Mouse (Mus musculus): ENCODE measurements at regions not wholly inside any gene's neighbourhood (a gene's known extent, or its start where the extent isn't known, plus 50 kb on each side); places are given as distances from the start of the nearest gene placed in this dataset.

DNA sequence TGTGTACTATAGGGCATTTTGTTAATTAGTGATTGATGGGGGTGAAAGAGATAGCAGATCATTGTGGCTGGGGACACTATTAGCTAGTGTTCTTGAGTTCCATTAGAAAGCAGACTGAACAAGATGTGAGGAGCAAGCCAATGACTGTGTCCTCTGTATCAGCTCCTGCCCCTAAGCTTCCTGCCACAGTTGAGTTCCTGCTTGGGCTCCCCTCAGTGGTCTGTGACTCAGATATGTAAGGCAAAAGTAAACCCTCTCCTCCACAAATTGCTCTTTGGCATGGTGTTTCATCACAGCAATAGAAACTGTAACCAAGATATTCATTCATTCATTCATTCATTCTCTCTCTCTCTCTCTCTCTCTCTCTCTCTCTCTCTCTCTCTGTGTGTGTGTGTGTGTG, 169.7 kb upstream of the Rasa1 start:
- TF ChIP-seq JUND (IDR thresholded peaks at IDR 0.05; ENCODE audit: low read depth, low read length): no peak
- TF ChIP-seq USF1 (IDR thresholded peaks at IDR 0.05; ENCODE audit: low read depth, low read length): no peak
- no peak for TF ChIP-seq POLR2A (IDR thresholded peaks at IDR 0.05; ENCODE audit: control insufficient read depth in 1 of 2, insufficient read depth in 1 of 2, low read depth in 1 of 2, low read length in 2 of 2, poor library complexity in 1 of 2)
- TF ChIP-seq CTCF (IDR thresholded peaks at IDR 0.05 in 2 of 3, conservative IDR thresholded peaks at IDR 0.05 in 1 of 3; ENCODE audit: control insufficient read depth in 1 of 3, insufficient read depth in 1 of 3, low read depth in 2 of 3, low read length in 3 of 3, poor library complexity in 1 of 3, severe bottlenecking in 1 of 3): no peak
- no peak for TF ChIP-seq CHD2 (IDR thresholded peaks at IDR 0.05; ENCODE audit: low read length)
- no peak for TF ChIP-seq E2F4 (IDR thresholded peaks at IDR 0.05; ENCODE audit: borderline replicate concordance, low read depth, low read length)
- TF ChIP-seq KAT2A (conservative IDR thresholded peaks at IDR 0.05; ENCODE audit: low read depth, low read length): no peak
- no peak for TF ChIP-seq POLR2AphosphoS2 (IDR thresholded peaks at IDR 0.05; ENCODE audit: low read length)
- TF ChIP-seq MYC (IDR thresholded peaks at IDR 0.05; ENCODE audit: low read depth, low read length): no peak
- TF ChIP-seq TCF12 (IDR thresholded peaks at IDR 0.05; ENCODE audit: low read depth, low read length): no peak
- TF ChIP-seq ELF1 (IDR thresholded peaks at IDR 0.05; ENCODE audit: low read depth, low read length): no peak
- no peak for TF ChIP-seq ETS1 (IDR thresholded peaks at IDR 0.05; ENCODE audit: low read depth, low read length)

Data from MEL (cell line).